Mouse (Mus musculus): ENCODE measurements around the gene Lpcat2b.

GRCm38 (mm10) chr5:107415098-107415497 lies 16.3 kb upstream of the Lpcat2b start:
- no peak for TF ChIP-seq GATA1 (IDR thresholded peaks at IDR 0.05; ENCODE audit: borderline replicate concordance, low read length)
- TF ChIP-seq FLI1 (IDR thresholded peaks at IDR 0.05; ENCODE audit: low read length): no peak

Measured in megakaryocyte, embryonic 14.5 days (primary cell).